Mouse (Mus musculus) naive thymus-derived CD4-positive, alpha-beta T cell, adult 2 months (primary cell): ENCODE results near the gene Prmt1.

Experiments
- DNase-seq: peaks from one replicate; pipeline ENCODE4 v3.0.0-alpha.2; 2011; ENCODE audit warnings: low read depth

Gene Prmt1

GRCm38 (mm10) chr7:44978300-44978699, 8.1 kb downstream of the Prmt1 start:
- no peak for DNase-seq

- DNase-seq, result no peak
These were observed 11.3 kb downstream of the Prmt1 start for GRCm38 (mm10) chr7:44975117-44975419.

GRCm38 (mm10) chr7:44974383-44975116, 11.8 kb downstream of the Prmt1 start, which contains the start of gene Cpt1c:
Gene Cpt1c (minus strand): TSS chr7:44974851.
- DNase-seq, result no peak

GRCm38 (mm10) chr7:44973415-44974130, 12.8 kb downstream of the Prmt1 start:
- DNase-seq, result no peak

GRCm38 (mm10) chr7:44971142-44971541, 15.2 kb downstream of the Prmt1 start:
- DNase-seq, result no peak

GRCm38 (mm10) chr7:44970231-44970691, 16.1 kb downstream of the Prmt1 start:
- peak; percentile 82 for DNase-seq

GRCm38 (mm10) chr7:44966638-44967037, 19.7 kb downstream of the Prmt1 start:
- no peak for DNase-seq

GRCm38 (mm10) chr7:44965975-44966374, 20.4 kb downstream of the Prmt1 start:
- DNase-seq, result no peak

- no peak for DNase-seq
These were observed 21.4 kb downstream of the Prmt1 start for GRCm38 (mm10) chr7:44964990-44965389.

- no peak for DNase-seq
These were observed 23.5 kb downstream of the Prmt1 start for GRCm38 (mm10) chr7:44962831-44963230.

GRCm38 (mm10) chr7:44962337-44962736, 24.0 kb downstream of the Prmt1 start:
- no peak for DNase-seq

GRCm38 (mm10) chr7:44960512-44960910, 25.9 kb downstream of the Prmt1 start:
- no peak for DNase-seq

- DNase-seq, result no peak
These were observed 26.4 kb downstream of the Prmt1 start for GRCm38 (mm10) chr7:44959874-44960511.

GRCm38 (mm10) chr7:44959281-44959680, 27.1 kb downstream of the Prmt1 start:
- no peak for DNase-seq

- peak; percentile 57 for DNase-seq
These were observed 28.2 kb downstream of the Prmt1 start for GRCm38 (mm10) chr7:44958208-44958607.

- no peak for DNase-seq
These were observed 29.1 kb downstream of the Prmt1 start for GRCm38 (mm10) chr7:44957183-44957835.

GRCm38 (mm10) chr7:44956266-44956665, 30.1 kb downstream of the Prmt1 start:
- DNase-seq, result no peak

GRCm38 (mm10) chr7:44955628-44956027, 30.7 kb downstream of the Prmt1 start:
- DNase-seq, result peak; percentile 67

- DNase-seq, result no peak
These were observed 32.1 kb downstream of the Prmt1 start for GRCm38 (mm10) chr7:44954091-44954885.

- DNase-seq, result no peak
These were observed 32.8 kb downstream of the Prmt1 start for GRCm38 (mm10) chr7:44953561-44953960.

GRCm38 (mm10) chr7:44952611-44953306, 33.6 kb downstream of the Prmt1 start:
- DNase-seq, result peak; percentile 59
